Mouse (Mus musculus): Measurements from ENCODE around the gene Pbp2. TPM values are rescaled to one million over a fixed set of nuclear protein-coding genes. Genes with fewer than 3 reads are reported as not detected.

Pbp2 gene
- total RNA-seq, 1 experiment = 0.31 TPM

DNA sequence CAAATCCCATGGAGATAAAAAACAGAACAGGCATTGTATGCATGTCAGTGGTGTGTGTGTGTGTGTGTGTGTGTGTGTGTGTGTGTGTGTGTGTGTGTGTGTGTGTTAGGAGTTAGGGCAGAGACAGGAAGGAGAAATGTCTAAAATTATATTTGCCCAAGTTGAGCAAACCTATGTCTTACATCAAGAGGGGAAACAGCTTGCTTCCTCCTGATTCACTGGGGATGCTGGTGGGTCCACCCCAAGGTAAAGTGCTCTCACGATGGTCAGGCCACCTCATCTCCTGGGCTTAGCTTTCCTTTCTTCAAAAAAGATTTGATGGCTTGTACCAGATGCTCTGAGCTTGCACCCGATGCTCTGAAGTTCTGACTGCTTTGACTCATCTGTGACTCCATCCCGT, 13.9 kb upstream of the Pbp2 start:
- Histone ChIP-seq H3K9me3 (ENCODE audit: control insufficient read depth, insufficient read depth, low read depth, low read length) (no peaks in the 10 kb centered on the region), H3K36me3 (ENCODE audit: control insufficient read depth, insufficient read depth, low read length, poor library complexity, severe bottlenecking) (no peaks in the 10 kb centered on the region), H3K9ac (ENCODE audit: insufficient read depth, low read depth, low read length, poor library complexity, severe bottlenecking) (no peak overlapping the region), H3K4me1 (ENCODE audit: control insufficient read depth in 2 of 2, insufficient read depth in 2 of 2, low read length in 2 of 2, poor library complexity in 1 of 2) (peaks cover 8 to 10% of the 10 kb centered on the region in 2 experiments), H3K4me3 (ENCODE audit: insufficient read depth in 1 of 2, low read depth in 1 of 2, low read length in 2 of 2, poor library complexity in 1 of 2, severe bottlenecking in 1 of 2) (no peak overlapping the region), H3K27ac (ENCODE audit: insufficient read depth, low read depth, low read length, poor library complexity, severe bottlenecking) (no peak overlapping the region)
- DNase-seq (ENCODE audit: low read depth, low spot score) = no peak
- TF ChIP-seq ZNF384 (IDR thresholded peaks at IDR 0.05; ENCODE audit: low read depth, low read length) (no peak), HCFC1 (IDR thresholded peaks at IDR 0.05; ENCODE audit: borderline replicate concordance, insufficient read depth, low read length) (no peak)
- in situ Hi-C loops (cut with MboI; ENCODE audit: low sequenced_read_pairs in 2 of 2, unreplicated experiment in 2 of 2) = no loop called here

DNA sequence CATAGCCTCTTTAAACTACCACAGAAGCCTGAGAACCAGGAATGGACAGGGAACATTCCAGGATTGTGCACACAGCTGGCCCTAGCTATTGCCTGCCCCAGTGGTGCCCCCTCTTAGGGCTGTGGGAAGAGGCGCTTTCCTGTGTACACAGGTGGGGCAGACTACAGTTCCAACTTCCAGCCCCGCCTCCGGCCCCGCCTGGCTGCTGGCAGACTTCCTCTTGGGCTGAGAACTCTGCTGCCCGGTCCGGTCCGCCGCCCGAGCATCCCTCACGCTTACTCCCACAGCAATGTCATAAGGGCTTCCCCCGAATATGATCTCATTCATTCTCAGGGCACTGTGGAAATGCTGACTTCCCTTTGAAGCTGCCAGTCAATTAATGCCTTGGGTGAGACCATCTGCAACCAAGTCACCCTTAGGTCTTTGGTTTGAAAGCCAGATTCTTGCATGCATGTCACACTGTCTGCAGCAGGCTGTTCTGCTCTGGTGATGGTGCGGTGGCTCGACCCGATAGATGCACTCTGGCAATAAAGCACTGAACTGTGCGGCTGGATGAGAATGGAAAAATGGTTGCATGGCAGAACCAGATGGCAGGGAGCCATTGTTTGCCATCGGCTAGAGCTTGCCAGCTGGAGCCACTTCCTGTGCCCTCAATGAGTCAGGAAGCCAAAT, 13.2 kb upstream of the Pbp2 start:
- Histone ChIP-seq H3K4me1 (ENCODE audit: control insufficient read depth in 2 of 2, insufficient read depth in 2 of 2, low read length in 2 of 2, poor library complexity in 1 of 2) (peaks cover 8 to 10% of the 10 kb centered on the region in 2 experiments), H3K36me3 (ENCODE audit: control insufficient read depth, insufficient read depth, low read length, poor library complexity, severe bottlenecking) (no peaks in the 10 kb centered on the region), H3K4me3 (ENCODE audit: insufficient read depth in 1 of 2, low read depth in 1 of 2, low read length in 2 of 2, poor library complexity in 1 of 2, severe bottlenecking in 1 of 2) (peak overlapping the region in 1 of 2 experiments; percentile 10; a peak in 2 of 4 replicates), H3K9ac (ENCODE audit: insufficient read depth, low read depth, low read length, poor library complexity, severe bottlenecking) (0 out of 2 replicates have a peak overlapping the region, but pooled peaks have one; percentile 17), H3K9me3 (ENCODE audit: control insufficient read depth, insufficient read depth, low read depth, low read length) (no peaks in the 10 kb centered on the region), H3K27ac (ENCODE audit: insufficient read depth, low read depth, low read length, poor library complexity, severe bottlenecking) (no peak overlapping the region)
- DNase-seq (ENCODE audit: low read depth, low spot score) = no peak
- in situ Hi-C loops (cut with MboI; ENCODE audit: low sequenced_read_pairs in 2 of 2, unreplicated experiment in 2 of 2) = no loop called here
- TF ChIP-seq MAFK (IDR thresholded peaks at IDR 0.05; ENCODE audit: insufficient read depth, low read depth, low read length) = no peak
- TF ChIP-seq HCFC1 (IDR thresholded peaks at IDR 0.05; ENCODE audit: borderline replicate concordance, insufficient read depth, low read length) = no peak
- no peak for TF ChIP-seq ZNF384 (IDR thresholded peaks at IDR 0.05; ENCODE audit: low read depth, low read length)
- no peak for TF ChIP-seq CHD2 (IDR thresholded peaks at IDR 0.05; ENCODE audit: low read depth, low read length)

DNA sequence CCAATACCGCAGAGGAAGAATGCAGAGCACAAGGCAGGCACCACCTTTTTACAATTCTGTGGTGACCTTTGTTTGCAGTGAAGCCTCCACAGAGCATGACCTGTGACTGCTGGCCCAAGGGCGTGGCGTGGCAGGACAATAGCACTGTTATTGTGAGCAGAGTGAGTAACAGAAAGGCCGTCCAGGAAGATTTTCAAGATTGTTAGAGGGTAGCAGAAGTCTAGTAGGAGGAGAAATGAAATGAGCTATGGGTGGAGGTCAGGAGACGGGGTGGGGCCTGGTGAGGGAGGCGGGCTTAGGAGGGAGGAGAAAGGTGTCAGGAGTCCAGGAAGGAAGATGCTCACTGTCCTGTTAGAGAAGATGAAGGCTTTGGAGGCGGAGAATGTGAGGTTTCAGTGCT, 12.5 kb upstream of the Pbp2 start:
- in situ Hi-C loops (cut with MboI; ENCODE audit: low sequenced_read_pairs in 2 of 2, unreplicated experiment in 2 of 2) = no loop called here
- TF ChIP-seq ZNF384 (IDR thresholded peaks at IDR 0.05; ENCODE audit: low read depth, low read length) (no peak), HCFC1 (IDR thresholded peaks at IDR 0.05; ENCODE audit: borderline replicate concordance, insufficient read depth, low read length) (no peak)
- no peaks in the 10 kb centered on the region for H3K9me3 ChIP-seq (ENCODE audit: control insufficient read depth, insufficient read depth, low read depth, low read length)
- DNase-seq (ENCODE audit: low read depth, low spot score) = no peak
- H3K4me1 ChIP-seq (ENCODE audit: control insufficient read depth in 2 of 2, insufficient read depth in 2 of 2, low read length in 2 of 2, poor library complexity in 1 of 2) = peaks cover 8 to 10% of the 10 kb centered on the region in 2 experiments
- H3K4me3 ChIP-seq (ENCODE audit: insufficient read depth in 1 of 2, low read depth in 1 of 2, low read length in 2 of 2, poor library complexity in 1 of 2, severe bottlenecking in 1 of 2) = no peak overlapping the region
- H3K27ac ChIP-seq (ENCODE audit: insufficient read depth, low read depth, low read length, poor library complexity, severe bottlenecking) = no peak overlapping the region
- no peak overlapping the region for H3K9ac ChIP-seq (ENCODE audit: insufficient read depth, low read depth, low read length, poor library complexity, severe bottlenecking)
- no peaks in the 10 kb centered on the region for H3K36me3 ChIP-seq (ENCODE audit: control insufficient read depth, insufficient read depth, low read length, poor library complexity, severe bottlenecking)

DNA sequence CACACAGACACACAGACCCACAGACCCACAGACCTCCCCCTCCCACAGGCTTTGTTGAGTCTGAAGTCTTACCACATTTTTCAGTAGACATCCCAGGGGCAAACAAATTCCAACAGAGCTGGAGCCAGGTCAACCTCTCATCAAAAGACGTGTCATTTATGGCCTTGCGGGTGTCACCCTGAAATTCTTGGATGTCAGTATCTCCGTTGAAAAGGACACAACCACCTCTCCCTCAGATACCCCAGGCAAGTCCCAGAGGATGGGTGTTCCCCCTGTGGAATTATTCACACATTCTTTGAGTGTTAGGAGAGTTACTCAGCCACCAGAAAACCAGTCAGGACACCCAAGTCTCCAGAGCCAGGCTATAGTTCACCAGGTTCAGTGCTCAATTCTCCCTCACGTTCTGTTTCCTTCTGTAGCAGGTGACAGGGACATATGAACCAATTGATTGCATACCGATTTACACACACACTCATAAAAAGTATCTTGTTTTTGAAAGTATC, 9.3 kb upstream of the Pbp2 start:
- no peak overlapping the region for H3K27ac ChIP-seq (ENCODE audit: insufficient read depth, low read depth, low read length, poor library complexity, severe bottlenecking)

DNA sequence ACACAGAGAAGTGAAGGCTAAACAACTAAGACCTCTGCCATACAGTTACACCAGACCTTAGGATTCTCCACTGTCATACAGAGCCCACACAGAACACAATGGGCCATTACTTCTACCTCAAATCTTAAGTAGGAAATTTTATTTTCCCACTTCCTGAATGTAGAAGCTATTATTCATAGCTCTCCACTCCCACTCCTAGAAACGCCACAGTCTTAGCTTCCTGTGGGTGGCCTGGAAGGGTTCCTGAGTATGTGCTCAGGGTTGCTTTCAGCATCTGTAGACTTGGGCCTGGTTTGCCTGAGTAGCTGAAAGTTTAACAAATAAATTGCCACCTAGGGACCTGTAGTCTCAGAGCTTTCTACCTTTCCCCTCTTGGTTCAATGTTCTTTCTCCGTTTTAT, 5.9 kb upstream of the Pbp2 start:
- Histone ChIP-seq H3K9me3 (ENCODE audit: control insufficient read depth, insufficient read depth, low read depth, low read length) (no peaks in the 10 kb centered on the region), H3K4me3 (ENCODE audit: insufficient read depth in 1 of 2, low read depth in 1 of 2, low read length in 2 of 2, poor library complexity in 1 of 2, severe bottlenecking in 1 of 2) (no peak overlapping the region), H3K4me1 (ENCODE audit: control insufficient read depth in 2 of 2, insufficient read depth in 2 of 2, low read length in 2 of 2, poor library complexity in 1 of 2) (no peaks in the 10 kb centered on the region; a peak in 1 of 4 replicates), H3K27ac (ENCODE audit: insufficient read depth, low read depth, low read length, poor library complexity, severe bottlenecking) (no peak overlapping the region), H3K36me3 (ENCODE audit: control insufficient read depth, insufficient read depth, low read length, poor library complexity, severe bottlenecking) (no peaks in the 10 kb centered on the region), H3K9ac (ENCODE audit: insufficient read depth, low read depth, low read length, poor library complexity, severe bottlenecking) (no peak overlapping the region)
- TF ChIP-seq ZC3H11A (IDR thresholded peaks at IDR 0.05; ENCODE audit: borderline replicate concordance, low read depth, low read length) = no peak
- no peak for TF ChIP-seq MAFK (IDR thresholded peaks at IDR 0.05; ENCODE audit: insufficient read depth, low read depth, low read length)
- TF ChIP-seq CHD2 (IDR thresholded peaks at IDR 0.05; ENCODE audit: low read depth, low read length) = no peak
- TF ChIP-seq ZNF384 (IDR thresholded peaks at IDR 0.05; ENCODE audit: low read depth, low read length) = no peak
- no peak for TF ChIP-seq HCFC1 (IDR thresholded peaks at IDR 0.05; ENCODE audit: borderline replicate concordance, insufficient read depth, low read length)
- no peak for DNase-seq (ENCODE audit: low read depth, low spot score)
- in situ Hi-C loops (cut with MboI; ENCODE audit: low sequenced_read_pairs in 2 of 2, unreplicated experiment in 2 of 2) = no loop called here

More for the DNA sequence above, 9.3 kb upstream of the Pbp2 start:
- in situ Hi-C loops (cut with MboI; ENCODE audit: low sequenced_read_pairs in 2 of 2, unreplicated experiment in 2 of 2) = no loop called here
- no peak for DNase-seq (ENCODE audit: low read depth, low spot score)
- Histone ChIP-seq H3K9me3 (ENCODE audit: control insufficient read depth, insufficient read depth, low read depth, low read length) (no peaks in the 10 kb centered on the region), H3K4me1 (ENCODE audit: control insufficient read depth in 2 of 2, insufficient read depth in 2 of 2, low read length in 2 of 2, poor library complexity in 1 of 2) (peaks cover 8 to 10% of the 10 kb centered on the region in 2 experiments), H3K36me3 (ENCODE audit: control insufficient read depth, insufficient read depth, low read length, poor library complexity, severe bottlenecking) (no peaks in the 10 kb centered on the region), H3K9ac (ENCODE audit: insufficient read depth, low read depth, low read length, poor library complexity, severe bottlenecking) (no peak overlapping the region), H3K4me3 (ENCODE audit: insufficient read depth in 1 of 2, low read depth in 1 of 2, low read length in 2 of 2, poor library complexity in 1 of 2, severe bottlenecking in 1 of 2) (no peak overlapping the region)
- no peak for TF ChIP-seq CHD2 (IDR thresholded peaks at IDR 0.05; ENCODE audit: low read depth, low read length)
- no peak for TF ChIP-seq ZC3H11A (IDR thresholded peaks at IDR 0.05; ENCODE audit: borderline replicate concordance, low read depth, low read length)
- no peak for TF ChIP-seq ZNF384 (IDR thresholded peaks at IDR 0.05; ENCODE audit: low read depth, low read length)
